ENCODE assay signal across 8 mouse cellular contexts in the genomic region with DNA sequence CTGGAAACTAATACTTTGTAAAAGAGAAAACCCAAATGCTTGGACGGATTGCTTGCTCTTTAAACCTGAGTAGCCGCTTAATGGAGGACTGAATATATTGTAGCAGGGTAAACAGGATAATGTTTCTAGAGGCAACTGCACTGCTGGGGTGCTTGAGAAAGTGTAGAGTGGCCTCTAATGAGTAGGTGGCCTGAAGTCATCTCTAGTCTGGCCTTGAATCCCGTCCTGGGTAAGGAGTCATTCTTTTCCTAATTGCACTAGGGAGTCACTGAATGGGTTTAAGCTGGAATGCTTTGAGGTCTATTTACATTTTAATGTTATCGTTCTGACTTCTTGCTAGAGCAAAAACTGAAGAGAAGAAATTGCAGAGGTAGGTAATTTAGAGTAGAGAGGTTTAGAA. TPM values are rescaled to one million over a fixed set of nuclear protein-coding genes. Genes with fewer than 3 reads are reported as not detected.
A peak's percentile ranks its signal among the peaks of the same experiment; 100 is the strongest.
DNase-seq lines count a peak whose midpoint lies in the region; ATAC-seq and TF ChIP-seq lines count a peak whose summit lies in the region.

No protein-coding gene starts in this region.

- peaks cover 14% of the 10 kb centered on the region for H3K36me3 ChIP-seq in liver, adult 2 months (ENCODE audit: control insufficient read depth, insufficient read depth, low read length)
- H3K36me3 ChIP-seq in embryonic facial prominence, embryonic 11.5 days (replicated peaks; ENCODE audit: control insufficient read depth, insufficient read depth, low read depth, low read length), result no peaks in the 10 kb centered on the region; the same call in 1 of the 2 replicates
- H3K36me3 ChIP-seq in intestine, embryonic 15.5 days, result peaks cover 12% of the 10 kb centered on the region
- H3K36me3 ChIP-seq in neural tube, embryonic 13.5 days, result peaks cover 19% of the 10 kb centered on the region

- no peaks in the 10 kb centered on the region for H3K27me3 ChIP-seq in liver, adult 2 months (ENCODE audit: control insufficient read depth, insufficient read depth, low read length)
- no peaks in the 10 kb centered on the region for H3K27me3 ChIP-seq in embryonic facial prominence, embryonic 11.5 days (ENCODE audit: control insufficient read depth, insufficient read depth, low read length)
- no peaks in the 10 kb centered on the region for H3K27me3 ChIP-seq in intestine, embryonic 15.5 days (replicated peaks)
- H3K27me3 ChIP-seq in neural tube, embryonic 13.5 days, result no peaks in the 10 kb centered on the region

- peaks cover 4% of the 10 kb centered on the region for H3K4me1 ChIP-seq in liver, adult 2 months (ENCODE audit: control insufficient read depth, insufficient read depth, low read length)
- H3K4me1 ChIP-seq in embryonic facial prominence, embryonic 11.5 days (ENCODE audit: control insufficient read depth, insufficient read depth, low read length), result no peaks in the 10 kb centered on the region
- H3K4me1 ChIP-seq in intestine, embryonic 15.5 days (replicated peaks), result peaks cover 12% of the 10 kb centered on the region
- H3K4me1 ChIP-seq in neural tube, embryonic 13.5 days (replicated peaks), result peaks cover 19% of the 10 kb centered on the region

- H3K4me3 ChIP-seq in liver, adult 2 months (ENCODE audit: insufficient read depth, low read depth, low read length), result peak overlapping the region; percentile 65
- H3K4me3 ChIP-seq in embryonic facial prominence, embryonic 11.5 days (ENCODE audit: low read depth, low read length), result peak overlapping the region; percentile 73
- peak overlapping the region; percentile 76 for H3K4me3 ChIP-seq in intestine, embryonic 15.5 days (replicated peaks)
- peak overlapping the region; percentile 85 for H3K4me3 ChIP-seq in neural tube, embryonic 13.5 days

- no peak for TF ChIP-seq POLR2A in liver, adult 2 months (IDR thresholded peaks at IDR 0.05; ENCODE audit: extremely low read depth, insufficient read depth, low read length)

- no peak for TF ChIP-seq CTCF in liver, adult 2 months (IDR thresholded peaks at IDR 0.05; ENCODE audit: low read depth, low read length)

- peak overlapping the region; percentile 68 for H3K4me2 ChIP-seq in embryonic facial prominence, embryonic 11.5 days (ENCODE audit: low read depth, low read length)
- H3K4me2 ChIP-seq in intestine, embryonic 15.5 days (replicated peaks), result peak overlapping the region; percentile 71
- H3K4me2 ChIP-seq in neural tube, embryonic 13.5 days, result peak overlapping the region; percentile 90

- peak overlapping the region; percentile 62 for H3K9ac ChIP-seq in liver, adult 2 months (ENCODE audit: low read depth, low read length)
- peak overlapping the region; percentile 56 for H3K9ac ChIP-seq in embryonic facial prominence, embryonic 11.5 days (replicated peaks; ENCODE audit: low read length)
- peak overlapping the region; percentile 59 for H3K9ac ChIP-seq in intestine, embryonic 15.5 days
- peak overlapping the region; percentile 68 for H3K9ac ChIP-seq in neural tube, embryonic 13.5 days

- H3K79me2 ChIP-seq in liver, adult 2 months (ENCODE audit: control insufficient read depth, insufficient read depth, low read length), result no peaks in the 10 kb centered on the region

- peak; percentile 10 for DNase-seq in liver, adult 2 months (ENCODE audit: extremely low read depth, low read depth, low spot score)
- DNase-seq in liver, result no peak
- DNase-seq in embryonic facial prominence, embryonic 11.5 days (ENCODE audit: low spot score), result no peak
- DNase-seq in layer of hippocampus, postnatal 10 days (ENCODE audit: low spot score in 2 of 2), result no peak
- DNase-seq in ovary, postnatal 36 days (ENCODE audit: low spot score), result no peak
- DNase-seq in spleen, postnatal 4 days (ENCODE audit: low spot score in 2 of 2), result no peak

- WGBS in liver, adult 2 months, result 7% methylated on average over 4 of the region's 4 CpGs
- WGBS in embryonic facial prominence, embryonic 11.5 days, result 8% methylated on average over 4 of the region's 4 CpGs
- WGBS in intestine, embryonic 15.5 days, result 9% methylated on average over 4 of the region's 4 CpGs
- WGBS in neural tube, embryonic 13.5 days, result 3% methylated on average over 4 of the region's 4 CpGs

- H3K9me3 ChIP-seq in embryonic facial prominence, embryonic 11.5 days (replicated peaks; ENCODE audit: control insufficient read depth, low read length), result no peaks in the 10 kb centered on the region
- no peaks in the 10 kb centered on the region for H3K9me3 ChIP-seq in intestine, embryonic 15.5 days
- H3K9me3 ChIP-seq in neural tube, embryonic 13.5 days, result no peaks in the 10 kb centered on the region

- H3K27ac ChIP-seq in liver, adult 2 months (replicated peaks; ENCODE audit: insufficient read depth, low read depth, low read length), result peak overlapping the region; percentile 59
- no peak overlapping the region for H3K27ac ChIP-seq in embryonic facial prominence, embryonic 11.5 days (replicated peaks; ENCODE audit: low read depth, low read length)
- H3K27ac ChIP-seq in intestine, embryonic 15.5 days, result peak overlapping the region; percentile 45
- no peak overlapping the region for H3K27ac ChIP-seq in neural tube, embryonic 13.5 days (replicated peaks)

- no peak for ATAC-seq in embryonic facial prominence, embryonic 11.5 days (replicated peaks; ENCODE audit: insufficient number of reproducible peaks, low FRiP score, low TSS enrichment, low read depth)
- no peak for ATAC-seq in intestine, embryonic 15.5 days
- no peak for ATAC-seq in neural tube, embryonic 13.5 days (ENCODE audit: low read depth)

RNA-seq across cellular contexts. Expression of a gene that starts 0.7 kb away (rescaled TPM):
- total RNA-seq in liver, adult 2 months (2014; rRNA removed), result 3.6 and 5.1 TPM in 2 replicates
- 13.8 and 17.5 TPM in 2 replicates for polyA plus RNA-seq in liver, adult 2 months (2012; rRNA removed)
- polyA plus RNA-seq in embryonic facial prominence, embryonic 11.5 days (2014; fragmentation: Nextera tagmentation; extraction: Ambion mirVana), result 66.4 and 66.6 TPM in 2 replicates
- polyA plus RNA-seq in intestine, embryonic 15.5 days (2015; fragmentation: Nextera tagmentation; extraction: Ambion mirVana), result 60.9 and 63.0 TPM in 2 replicates
- polyA plus RNA-seq in neural tube, embryonic 13.5 days (2015; fragmentation: Nextera tagmentation; extraction: Ambion mirVana), result 61.5 and 72.6 TPM in 2 replicates
- total RNA-seq in layer of hippocampus, postnatal 10 days (2021), result 10 to 100 TPM; 31.6 to 38.2 TPM

RNA-seq across cellular contexts. Expression of a gene that starts 1.0 kb away (rescaled TPM):
- 702 and 886 TPM in 2 replicates for total RNA-seq in liver, adult 2 months (2014; rRNA removed)
- 568 and 709 TPM in 2 replicates for polyA plus RNA-seq in liver, adult 2 months (2012; rRNA removed)
- 564 and 590 TPM in 2 replicates for polyA plus RNA-seq in embryonic facial prominence, embryonic 11.5 days (2014; fragmentation: Nextera tagmentation; extraction: Ambion mirVana)
- polyA plus RNA-seq in intestine, embryonic 15.5 days (2015; fragmentation: Nextera tagmentation; extraction: Ambion mirVana), result 1,117 and 1,212 TPM in 2 replicates
- polyA plus RNA-seq in neural tube, embryonic 13.5 days (2015; fragmentation: Nextera tagmentation; extraction: Ambion mirVana), result 595 and 628 TPM in 2 replicates
- total RNA-seq in layer of hippocampus, postnatal 10 days (2021), result 100 to 1,000 TPM; 436 to 483 TPM

RNA-seq across cellular contexts. Expression of a gene that starts 41.4 kb away (rescaled TPM):
- total RNA-seq in liver, adult 2 months (2014; rRNA removed), result not detected in 2 replicates
- not detected in 2 replicates for polyA plus RNA-seq in liver, adult 2 months (2012; rRNA removed)
- polyA plus RNA-seq in embryonic facial prominence, embryonic 11.5 days (2014; fragmentation: Nextera tagmentation; extraction: Ambion mirVana), result 0.28 and 0.43 TPM in 2 replicates
- 0.13 and 0.21 TPM in 2 replicates for polyA plus RNA-seq in intestine, embryonic 15.5 days (2015; fragmentation: Nextera tagmentation; extraction: Ambion mirVana)
- polyA plus RNA-seq in neural tube, embryonic 13.5 days (2015; fragmentation: Nextera tagmentation; extraction: Ambion mirVana), result 2.7 and 3.3 TPM in 2 replicates
- total RNA-seq in layer of hippocampus, postnatal 10 days (2021), result 10 to 100 TPM; 59.4 to 62.2 TPM

Comparison
In these comparisons a context has a peak if more than half of its experiments do, and no peak if none do; other contexts are left out.
1. H3K27ac ChIP-seq: peak in liver, adult 2 months (single experiment) and intestine, embryonic 15.5 days (single experiment); none in embryonic facial prominence, embryonic 11.5 days (single experiment) and neural tube, embryonic 13.5 days (single experiment).
2. Peak in every context shown above with its lines, with median percentiles within 50 percentile points of each other: H3K4me3 ChIP-seq, H3K9ac ChIP-seq and H3K4me2 ChIP-seq.